Mouse (Mus musculus) heart, adult 2 months (tissue): ENCODE measurements around the gene Rwdd2b.

Source experiments
- CTCF ChIP-seq: fragments of 200-600 bp; IDR thresholded peaks from 2 replicates; pipeline ENCODE4 v1.8.1; 2022; ENCODE audit warnings: antibody characterized with exemption, mild to moderate bottlenecking, moderate library complexity
- EP300 ChIP-seq: fragments of 200-500 bp; IDR thresholded peaks from 2 replicates; pipeline ENCODE4 v1.6.1; 2011; ENCODE audit warnings: low read depth, low read length, control low read depth; ENCODE audit not compliant: insufficient read depth
- POLR2A ChIP-seq: fragments of 200-500 bp; IDR thresholded peaks from 2 replicates; pipeline ENCODE4 v1.6.1; 2011; ENCODE audit warnings: mild to moderate bottlenecking, low read depth, low read length, control low read depth; ENCODE audit not compliant: insufficient read depth

- no peak for TF ChIP-seq CTCF
- no peak for TF ChIP-seq POLR2A
- TF ChIP-seq EP300 = no peak
These were observed 5.2 kb upstream of the Rwdd2b start for GRCm38 (mm10) chr16:87445528-87445927.
